Mouse (Mus musculus): Measurements from ENCODE around the gene Wdfy3. TPM values are rescaled to one million over a fixed set of nuclear protein-coding genes. Genes with fewer than 3 reads are reported as not detected.

Wdfy3 gene
- total RNA-seq, 4 experiments from 2014 or later = 41.6 to 70.2 (median 56.0) TPM

GRCm38 (mm10) chr5:102054511-102055093 lies 15.1 kb downstream of the Wdfy3 start:
- DNase-seq = no peak

- DNase-seq = no peak
These were observed 16.8 kb downstream of the Wdfy3 start for GRCm38 (mm10) chr5:102052906-102053305.

DNA sequence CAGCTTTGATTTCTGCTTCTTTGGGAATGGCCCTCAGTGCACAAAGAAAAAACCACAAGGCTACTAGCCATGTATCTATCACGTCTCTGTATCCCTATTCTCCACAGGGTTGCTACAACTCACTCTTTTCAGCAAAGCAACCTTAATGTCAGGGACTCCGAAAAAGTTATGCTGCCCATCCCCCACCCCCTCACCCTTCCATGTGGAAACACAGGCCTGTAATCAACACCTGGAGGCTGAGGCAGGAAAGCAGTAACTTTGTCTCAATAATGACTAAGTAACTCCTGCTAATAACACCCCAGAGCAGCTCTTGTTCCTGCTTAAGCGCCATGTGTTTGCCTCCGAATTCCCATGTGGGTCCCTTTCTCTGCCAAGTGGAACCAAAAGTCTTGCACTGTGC lies 17.3 kb downstream of the Wdfy3 start:
- DNase-seq = no peak

GRCm38 (mm10) chr5:102050677-102051076 lies 19.0 kb downstream of the Wdfy3 start:
- DNase-seq = no peak

DNA sequence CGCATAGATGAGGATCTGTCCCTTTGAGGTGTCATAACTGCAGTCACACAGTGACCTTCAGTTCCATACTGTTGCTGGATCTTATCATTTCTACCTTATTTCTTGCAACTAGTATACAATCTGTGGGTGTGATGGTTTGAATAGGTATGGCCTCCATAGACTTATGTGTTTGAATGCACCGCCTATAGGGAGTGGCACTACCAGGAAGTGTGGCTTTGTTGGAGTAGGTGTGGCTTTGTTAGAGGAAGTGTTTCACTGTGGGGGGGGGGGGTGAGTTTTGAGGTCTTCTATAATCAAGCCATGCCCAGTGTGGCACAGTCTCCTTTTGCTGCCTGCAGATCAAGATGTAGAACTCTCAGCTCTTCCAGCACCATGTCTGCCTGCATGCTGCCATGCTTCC lies 21.3 kb downstream of the Wdfy3 start:
- no peak for DNase-seq

- DNase-seq = no peak
These were observed 23.1 kb downstream of the Wdfy3 start for GRCm38 (mm10) chr5:102046617-102047116.

DNA sequence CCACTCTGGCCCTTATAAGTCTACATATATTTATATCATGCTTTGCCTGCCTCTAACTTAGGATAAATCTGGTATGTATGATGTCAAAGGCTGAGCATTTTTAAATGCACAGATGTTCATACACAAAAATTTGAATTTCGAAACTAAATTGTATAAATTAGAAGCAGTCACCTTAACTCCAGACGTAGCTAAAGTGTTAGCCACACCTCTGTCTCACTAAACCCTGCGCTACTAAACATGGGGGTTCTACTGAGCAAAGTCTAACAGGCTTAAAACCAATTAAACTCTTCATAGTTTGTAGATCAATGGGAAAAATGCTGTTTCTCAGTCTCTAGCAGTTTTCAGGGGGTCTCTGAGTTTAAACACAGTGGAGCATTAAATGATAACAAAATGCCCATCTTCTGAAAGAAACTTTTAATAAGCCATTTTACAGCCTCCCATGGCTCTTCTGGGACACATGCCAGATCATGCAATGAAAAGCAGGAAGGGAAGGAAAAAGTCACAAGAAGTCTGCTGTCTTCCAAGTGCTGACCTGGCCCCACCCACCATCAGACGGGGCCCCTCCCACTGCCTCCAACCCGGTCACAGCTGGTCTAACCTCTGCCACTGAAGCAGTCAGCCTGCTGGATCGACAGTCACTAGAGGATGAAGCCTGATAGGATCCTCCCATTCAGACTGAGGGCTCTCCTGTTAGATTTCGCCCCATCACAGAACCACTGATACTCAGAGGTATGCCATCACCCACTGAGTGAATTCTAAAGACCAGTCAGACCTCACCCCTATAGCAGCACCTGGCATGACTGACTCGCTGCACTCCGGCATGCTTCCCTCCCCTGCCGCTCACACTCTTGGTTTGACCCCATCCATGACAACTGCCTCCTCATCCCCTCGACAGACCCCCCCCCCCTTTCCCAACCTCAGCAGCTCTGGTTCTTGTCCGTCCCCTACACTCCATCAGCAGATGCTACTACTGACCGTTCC lies 23.8 kb downstream of the Wdfy3 start:
- no peak for DNase-seq

GRCm38 (mm10) chr5:102045177-102045576 lies 24.5 kb downstream of the Wdfy3 start:
- no peak for DNase-seq

DNA sequence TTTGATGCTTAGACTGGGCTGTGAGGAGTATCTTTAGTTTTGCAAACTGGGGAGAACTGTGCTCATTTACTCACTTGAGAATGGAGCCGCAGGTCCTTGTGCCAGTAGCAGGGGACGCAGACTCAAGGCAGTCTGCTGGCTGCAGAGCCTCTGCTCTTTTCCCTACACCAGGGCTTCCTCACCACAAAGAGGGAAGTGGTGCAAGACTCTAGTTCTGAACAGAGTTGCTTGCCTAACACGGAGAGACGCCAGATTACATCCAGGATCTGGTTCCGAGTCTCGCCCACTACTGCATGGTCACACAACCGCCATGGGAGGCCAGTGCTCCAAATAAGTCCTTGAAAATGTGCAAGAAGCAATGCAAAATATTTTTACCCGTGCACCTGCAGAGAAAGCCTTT lies 36.4 kb downstream of the Wdfy3 start:
- DNase-seq = no peak

DNA sequence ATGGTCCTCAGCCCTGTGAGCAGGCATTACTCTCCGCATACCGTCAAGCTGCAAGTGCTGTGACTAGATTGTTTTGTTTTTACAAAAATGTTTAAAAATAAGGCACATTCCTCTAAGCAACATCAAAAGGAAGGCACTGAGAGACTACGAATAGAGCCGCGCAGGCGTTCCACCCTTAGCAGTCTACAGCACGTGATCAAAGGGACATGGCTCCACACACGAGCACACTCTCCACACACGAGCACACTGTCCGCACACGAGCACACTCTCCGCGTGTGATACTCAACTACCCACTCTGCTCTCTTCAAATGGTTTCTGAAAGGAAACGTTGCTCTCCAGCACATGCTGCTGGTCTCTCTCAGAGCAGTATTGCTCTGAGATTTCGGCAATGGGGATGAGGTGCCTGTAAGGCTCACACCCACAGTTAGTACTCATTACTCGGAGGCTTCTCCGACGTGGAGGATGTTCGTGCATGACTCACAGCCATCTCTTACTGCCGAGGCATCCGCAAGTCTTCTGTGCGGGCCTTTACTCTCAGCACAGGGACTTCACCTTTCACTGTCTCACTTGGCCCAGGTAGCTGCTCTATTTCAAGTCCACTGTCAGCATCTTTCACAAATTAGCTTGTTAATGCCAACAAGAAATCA lies 37.0 kb downstream of the Wdfy3 start:
- DNase-seq = no peak

GRCm38 (mm10) chr5:102032191-102032590 lies 37.5 kb downstream of the Wdfy3 start:
- DNase-seq = no peak

DNA sequence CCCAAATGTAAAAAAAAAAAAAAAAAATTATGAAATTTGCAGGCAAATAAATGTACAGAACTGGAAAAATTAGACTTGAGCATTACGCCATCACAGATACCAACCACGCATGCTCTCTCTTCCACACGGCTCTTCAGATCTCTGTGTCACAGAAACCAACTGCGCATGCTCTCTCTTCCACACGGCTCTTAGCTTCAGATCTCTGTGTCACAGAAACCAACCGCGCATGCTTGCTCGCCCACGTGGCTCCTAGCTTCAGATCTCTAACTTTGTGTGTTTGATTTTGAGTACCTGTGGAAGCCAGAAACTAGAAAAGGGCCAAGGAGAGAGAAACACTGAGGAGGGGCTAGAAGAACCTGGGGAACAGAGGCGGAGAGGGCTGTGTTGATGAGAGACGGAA lies 46.3 kb downstream of the Wdfy3 start:
- DNase-seq = no peak

DNA sequence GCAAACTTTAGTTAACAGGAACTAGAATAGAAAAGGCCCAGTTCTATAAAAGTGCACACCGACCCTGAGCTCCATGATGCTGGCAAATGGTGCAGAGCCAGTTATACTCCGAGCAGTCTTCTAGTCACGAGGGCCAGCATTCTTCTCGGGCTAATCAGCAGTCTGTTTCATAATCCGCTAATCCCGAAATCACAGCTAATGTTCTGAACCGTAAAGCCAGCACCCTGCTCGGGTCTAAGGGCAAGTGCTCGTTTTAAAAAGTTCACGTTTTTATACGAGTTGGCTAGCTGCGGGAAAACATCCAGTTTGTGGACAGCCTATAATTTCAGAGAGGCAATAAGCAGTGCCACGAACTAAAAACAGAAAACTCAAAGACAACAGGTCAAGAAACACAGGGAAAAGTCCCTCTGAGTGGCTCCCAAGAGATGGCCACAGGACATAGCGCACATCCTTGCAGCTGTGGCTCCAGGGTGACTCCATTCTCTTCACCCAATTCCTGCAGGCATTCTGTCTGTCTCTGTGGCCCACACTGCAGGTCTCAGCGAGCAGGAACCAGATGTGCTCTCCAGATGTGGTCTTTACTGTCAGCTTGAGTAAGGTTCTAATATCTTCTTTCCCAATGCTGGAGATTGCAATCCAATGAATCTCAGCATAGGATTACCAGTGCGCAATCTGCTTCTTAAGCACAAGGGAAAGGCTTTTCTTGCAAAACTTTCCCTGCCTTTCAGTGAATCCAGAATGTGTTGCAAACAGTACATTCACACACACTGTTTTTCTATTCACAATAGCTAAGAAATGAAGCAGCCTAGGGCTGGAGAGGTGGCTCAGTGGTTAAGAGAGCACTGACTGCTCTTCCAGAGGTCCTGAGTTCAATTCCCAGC lies 47.5 kb downstream of the Wdfy3 start:
- no peak for DNase-seq

DNA sequence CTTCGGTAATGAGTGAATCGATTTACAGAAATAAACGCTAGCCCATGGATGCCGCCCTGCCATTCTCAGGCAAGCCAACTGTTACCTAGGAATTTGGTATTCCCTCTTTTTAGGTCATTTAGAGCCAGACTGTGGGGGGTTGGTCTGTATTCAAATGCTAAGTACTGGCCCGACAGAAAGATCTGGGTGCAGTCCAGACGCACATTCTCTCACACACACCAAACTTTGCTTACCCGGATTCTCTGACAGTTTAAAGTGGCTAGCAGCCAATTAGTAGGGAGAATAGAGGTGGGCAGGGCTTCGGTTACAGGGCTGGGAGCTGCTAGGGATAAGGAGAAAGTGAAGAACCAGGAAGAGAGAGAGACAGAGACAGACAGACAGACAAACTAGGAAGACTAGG lies 55.5 kb downstream of the Wdfy3 start:
- DNase-seq = no peak

GRCm38 (mm10) chr5:102013781-102014180 lies 55.9 kb downstream of the Wdfy3 start:
- DNase-seq = no peak

GRCm38 (mm10) chr5:102010961-102011360 lies 58.8 kb downstream of the Wdfy3 start:
- no peak for DNase-seq

GRCm38 (mm10) chr5:102009606-102010005 lies 60.1 kb downstream of the Wdfy3 start:
- DNase-seq = no peak

DNA sequence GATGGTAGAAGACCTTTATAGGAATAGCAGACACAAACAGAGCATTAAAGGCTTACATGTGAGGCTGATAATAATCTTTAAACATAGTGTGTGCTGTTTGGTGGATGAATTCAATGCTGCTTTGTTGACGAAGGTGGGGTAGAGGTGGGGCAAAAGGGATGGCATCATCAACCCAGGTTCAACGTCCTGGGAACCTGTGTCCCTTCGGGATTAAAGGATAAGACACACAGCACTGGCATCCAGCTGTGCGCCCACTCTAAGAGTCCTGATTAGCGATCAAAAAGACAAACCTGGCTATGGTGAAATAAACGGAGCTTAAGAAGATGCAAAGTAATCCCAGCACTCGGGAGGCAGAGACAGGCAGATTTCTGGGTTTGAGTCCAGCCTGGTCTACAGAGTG lies 61.0 kb downstream of the Wdfy3 start:
- DNase-seq = no peak

GRCm38 (mm10) chr5:102006218-102006941 lies 63.3 kb downstream of the Wdfy3 start:
- DNase-seq = no peak

GRCm38 (mm10) chr5:102003371-102003770 lies 66.3 kb downstream of the Wdfy3 start:
- no peak for DNase-seq

GRCm38 (mm10) chr5:102001026-102001425 lies 68.7 kb downstream of the Wdfy3 start:
- no peak for DNase-seq

All from adrenal gland, adult 8-10 months (tissue).